Mouse (Mus musculus): Measurements from ENCODE around the gene Hivep3. TPM values are rescaled to one million over a fixed set of nuclear protein-coding genes. Genes with fewer than 3 reads are reported as not detected.
A peak's percentile ranks its signal among the peaks of the same experiment; 100 is the strongest.

Gene Hivep3
- polyA plus RNA-seq, 1 experiment: 1.4 TPM

- Histone ChIP-seq H3K36me3 (ENCODE audit: control insufficient read depth, insufficient read depth) (no peaks in the 10 kb centered on the region), H3K27me3 (ENCODE audit: control insufficient read depth, insufficient read depth, insufficient read length) (no peaks in the 10 kb centered on the region), H3K79me2 (ENCODE audit: control insufficient read depth, insufficient read depth) (no peaks in the 10 kb centered on the region), H3K4me3 (ENCODE audit: insufficient read depth, poor library complexity, severe bottlenecking) (no peak overlapping the region), H3K79me3 (ENCODE audit: low read depth) (no peaks in the 10 kb centered on the region), H3ac (ENCODE audit: control insufficient read depth, insufficient read length, low read depth) (no peak overlapping the region)
- TF ChIP-seq CEBPB (IDR thresholded peaks at IDR 0.05; ENCODE audit: low read depth) (peak; percentile 81), MYOD1 (IDR thresholded peaks at IDR 0.05; ENCODE audit: control insufficient read depth, insufficient read length, low read depth) (no peak)
These were observed 221.4 kb downstream of the Hivep3 start for GRCm38 (mm10) chr4:119955008-119955407.

- Histone ChIP-seq H3K79me2 (ENCODE audit: control insufficient read depth, insufficient read depth) (no peaks in the 10 kb centered on the region), H3K27me3 (ENCODE audit: control insufficient read depth, insufficient read depth, insufficient read length) (no peaks in the 10 kb centered on the region), H3K4me3 (ENCODE audit: insufficient read depth, poor library complexity, severe bottlenecking) (no peak overlapping the region), H3K79me3 (ENCODE audit: low read depth) (no peaks in the 10 kb centered on the region), H3ac (ENCODE audit: control insufficient read depth, insufficient read length, low read depth) (no peak overlapping the region), H3K36me3 (ENCODE audit: control insufficient read depth, insufficient read depth) (no peaks in the 10 kb centered on the region)
- no peak for TF ChIP-seq FOSL1 (IDR thresholded peaks at IDR 0.05; ENCODE audit: insufficient read depth, low read length, poor library complexity, severe bottlenecking)
- TF ChIP-seq MYOG (IDR thresholded peaks at IDR 0.05; ENCODE audit: control insufficient read depth, extremely low read depth, insufficient read length): no peak
- no peak for TF ChIP-seq MYOD1 (IDR thresholded peaks at IDR 0.05; ENCODE audit: control insufficient read depth, insufficient read length, low read depth)
- no peak for TF ChIP-seq USF1 (IDR thresholded peaks at IDR 0.05; ENCODE audit: low read depth)
These were observed 224.4 kb downstream of the Hivep3 start for GRCm38 (mm10) chr4:119957970-119958369.

GRCm38 (mm10) chr4:119959293-119959692 is 225.7 kb downstream of the Hivep3 start:
- no peak for TF ChIP-seq USF1 (IDR thresholded peaks at IDR 0.05; ENCODE audit: low read depth)
- TF ChIP-seq MYOG (IDR thresholded peaks at IDR 0.05; ENCODE audit: control insufficient read depth, extremely low read depth, insufficient read length): no peak
- no peak for TF ChIP-seq FOSL1 (IDR thresholded peaks at IDR 0.05; ENCODE audit: insufficient read depth, low read length, poor library complexity, severe bottlenecking)
- TF ChIP-seq CTCF (IDR thresholded peaks at IDR 0.05; ENCODE audit: control insufficient read depth, insufficient read depth, insufficient read length): no peak
- no peak for TF ChIP-seq MAX (IDR thresholded peaks at IDR 0.05)
- TF ChIP-seq MYOD1 (IDR thresholded peaks at IDR 0.05; ENCODE audit: control insufficient read depth, insufficient read length, low read depth): no peak
- no peak for TF ChIP-seq CEBPB (IDR thresholded peaks at IDR 0.05; ENCODE audit: low read depth)
- Histone ChIP-seq H3K79me2 (ENCODE audit: control insufficient read depth, insufficient read depth) (no peaks in the 10 kb centered on the region), H3ac (ENCODE audit: control insufficient read depth, insufficient read length, low read depth) (no peak overlapping the region), H3K79me3 (ENCODE audit: low read depth) (no peaks in the 10 kb centered on the region), H3K36me3 (ENCODE audit: control insufficient read depth, insufficient read depth) (no peaks in the 10 kb centered on the region), H3K27me3 (ENCODE audit: control insufficient read depth, insufficient read depth, insufficient read length) (no peaks in the 10 kb centered on the region), H3K4me3 (ENCODE audit: insufficient read depth, poor library complexity, severe bottlenecking) (no peak overlapping the region)

- Histone ChIP-seq H3ac (ENCODE audit: control insufficient read depth, insufficient read length, low read depth) (no peak overlapping the region), H3K79me2 (ENCODE audit: control insufficient read depth, insufficient read depth) (no peaks in the 10 kb centered on the region), H3K36me3 (ENCODE audit: control insufficient read depth, insufficient read depth) (no peaks in the 10 kb centered on the region), H3K4me3 (ENCODE audit: insufficient read depth, poor library complexity, severe bottlenecking) (no peak overlapping the region), H3K79me3 (ENCODE audit: low read depth) (no peaks in the 10 kb centered on the region), H3K27me3 (ENCODE audit: control insufficient read depth, insufficient read depth, insufficient read length) (no peaks in the 10 kb centered on the region)
- TF ChIP-seq FOSL1 (IDR thresholded peaks at IDR 0.05; ENCODE audit: insufficient read depth, low read length, poor library complexity, severe bottlenecking): no peak
- TF ChIP-seq CEBPB (IDR thresholded peaks at IDR 0.05; ENCODE audit: low read depth): no peak
- no peak for TF ChIP-seq CTCF (IDR thresholded peaks at IDR 0.05; ENCODE audit: control insufficient read depth, insufficient read depth, insufficient read length)
- no peak for TF ChIP-seq MYOG (IDR thresholded peaks at IDR 0.05; ENCODE audit: control insufficient read depth, extremely low read depth, insufficient read length)
- TF ChIP-seq MYOD1 (IDR thresholded peaks at IDR 0.05; ENCODE audit: control insufficient read depth, insufficient read length, low read depth): no peak
- TF ChIP-seq MAX (IDR thresholded peaks at IDR 0.05): no peak
- TF ChIP-seq USF1 (IDR thresholded peaks at IDR 0.05; ENCODE audit: low read depth): no peak
These were observed 226.3 kb downstream of the Hivep3 start for GRCm38 (mm10) chr4:119959873-119960272.

- Histone ChIP-seq H3ac (ENCODE audit: control insufficient read depth, insufficient read length, low read depth) (no peak overlapping the region), H3K79me3 (ENCODE audit: low read depth) (no peaks in the 10 kb centered on the region), H3K36me3 (ENCODE audit: control insufficient read depth, insufficient read depth) (no peaks in the 10 kb centered on the region), H3K4me3 (ENCODE audit: insufficient read depth, poor library complexity, severe bottlenecking) (no peak overlapping the region), H3K27me3 (ENCODE audit: control insufficient read depth, insufficient read depth, insufficient read length) (no peaks in the 10 kb centered on the region), H3K79me2 (ENCODE audit: control insufficient read depth, insufficient read depth) (no peaks in the 10 kb centered on the region)
- TF ChIP-seq MYOD1 (IDR thresholded peaks at IDR 0.05; ENCODE audit: control insufficient read depth, insufficient read length, low read depth) (no peak), MAX (IDR thresholded peaks at IDR 0.05) (no peak), CTCF (IDR thresholded peaks at IDR 0.05; ENCODE audit: control insufficient read depth, insufficient read depth, insufficient read length) (no peak), FOSL1 (IDR thresholded peaks at IDR 0.05; ENCODE audit: insufficient read depth, low read length, poor library complexity, severe bottlenecking) (no peak), USF1 (IDR thresholded peaks at IDR 0.05; ENCODE audit: low read depth) (no peak)
These were observed 226.9 kb downstream of the Hivep3 start for GRCm38 (mm10) chr4:119960523-119960922.

GRCm38 (mm10) chr4:119961164-119961563 is 227.6 kb downstream of the Hivep3 start:
- no peaks in the 10 kb centered on the region for H3K27me3 ChIP-seq (ENCODE audit: control insufficient read depth, insufficient read depth, insufficient read length)

More at GRCm38 (mm10) chr4:119961164-119961563, 227.6 kb downstream of the Hivep3 start:
- Histone ChIP-seq H3K36me3 (ENCODE audit: control insufficient read depth, insufficient read depth) (no peaks in the 10 kb centered on the region), H3ac (ENCODE audit: control insufficient read depth, insufficient read length, low read depth) (no peak overlapping the region), H3K79me3 (ENCODE audit: low read depth) (no peaks in the 10 kb centered on the region), H3K4me3 (ENCODE audit: insufficient read depth, poor library complexity, severe bottlenecking) (no peak overlapping the region), H3K79me2 (ENCODE audit: control insufficient read depth, insufficient read depth) (no peaks in the 10 kb centered on the region)
- TF ChIP-seq CTCF (IDR thresholded peaks at IDR 0.05; ENCODE audit: control insufficient read depth, insufficient read depth, insufficient read length): no peak
- TF ChIP-seq MYOD1 (IDR thresholded peaks at IDR 0.05; ENCODE audit: control insufficient read depth, insufficient read length, low read depth): no peak
- no peak for TF ChIP-seq CEBPB (IDR thresholded peaks at IDR 0.05; ENCODE audit: low read depth)
- no peak for TF ChIP-seq FOSL1 (IDR thresholded peaks at IDR 0.05; ENCODE audit: insufficient read depth, low read length, poor library complexity, severe bottlenecking)
- TF ChIP-seq MAX (IDR thresholded peaks at IDR 0.05): no peak
- TF ChIP-seq MYOG (IDR thresholded peaks at IDR 0.05; ENCODE audit: control insufficient read depth, extremely low read depth, insufficient read length): no peak
- no peak for TF ChIP-seq USF1 (IDR thresholded peaks at IDR 0.05; ENCODE audit: low read depth)
